Mouse (Mus musculus) heart, adult 2 months (tissue): ENCODE data around the gene Arpc1b. TPM values are rescaled to one million over a fixed set of nuclear protein-coding genes. Genes with fewer than 3 reads are reported as not detected.
"Not testable (repeated sequence)": the region's sequence is repeated elsewhere in the genome, so short reads cannot be mapped to it uniquely, and the experiment has no call there.

Experiments used
- DNase-seq, 2 experiments: peaks; one replicate each; pipeline ENCODE4 v3.0.0; 2021
- H3K27ac ChIP-seq: fragments of 200-600 bp; 2 replicates; pipeline ENCODE4 v1.8.1; 2022
- H3K27me3 ChIP-seq: fragments of 200-500 bp; 2 replicates; pipeline ENCODE4 v1.6.1; 2012; ENCODE audit warnings: mild to moderate bottlenecking, low read length, inconsistent platforms, mixed read lengths; ENCODE audit not compliant: control insufficient read depth, insufficient read depth
- H3K36me3 ChIP-seq: fragments of 200-500 bp; 2 replicates; pipeline ENCODE4 v1.6.1; 2012; ENCODE audit warnings: low read length, inconsistent platforms; ENCODE audit not compliant: control insufficient read depth, insufficient read depth
- H3K4me1 ChIP-seq: fragments of 200-500 bp; 2 replicates; pipeline ENCODE4 v1.6.1; 2011; ENCODE audit warnings: low read length; ENCODE audit not compliant: control insufficient read depth, insufficient read depth
- H3K4me3 ChIP-seq: fragments of 200-600 bp; 2 replicates; pipeline ENCODE4 v1.8.1; 2022
- H3K79me2 ChIP-seq: fragments of 200-500 bp; replicated peaks from 2 replicates; pipeline ENCODE4 v1.6.1; 2012; ENCODE audit warnings: mild to moderate bottlenecking, inconsistent platforms, low read length, moderate library complexity, mixed read lengths; ENCODE audit not compliant: control insufficient read depth, insufficient read depth
- H3K9ac ChIP-seq: fragments of 200-500 bp; 2 replicates; pipeline ENCODE4 v1.6.1; 2012; ENCODE audit warnings: low read depth, mild to moderate bottlenecking, control low read depth, inconsistent platforms, low read length, mixed read lengths
- CTCF ChIP-seq: fragments of 200-600 bp; IDR thresholded peaks from 2 replicates; pipeline ENCODE4 v1.8.1; 2022; ENCODE audit warnings: antibody characterized with exemption, mild to moderate bottlenecking, moderate library complexity
- EP300 ChIP-seq: fragments of 200-500 bp; IDR thresholded peaks from 2 replicates; pipeline ENCODE4 v1.6.1; 2011; ENCODE audit warnings: low read depth, low read length, control low read depth; ENCODE audit not compliant: insufficient read depth
- POLR2A ChIP-seq: fragments of 200-500 bp; IDR thresholded peaks from 2 replicates; pipeline ENCODE4 v1.6.1; 2011; ENCODE audit warnings: mild to moderate bottlenecking, low read depth, low read length, control low read depth; ENCODE audit not compliant: insufficient read depth
- WGBS: fragments of 180-500 bp; shearing (Covaris S2); methylation state at CpG from one replicate; pipeline ENCODE4 v1.1.7; 2018; 5-methylcytosine and 5-hydroxymethylcytosine counted together
- intact Hi-C: fragments of 180-260 bp; cut with DNase I; formaldehyde crosslinking; loops from one replicate; pipeline ENCODE4 v1.15.1; 2025
- polyA plus RNA-seq: library from polyadenylated mRNA; depleted of rRNA; stranded (reverse); fragments of >200 nt; gene quantifications from 2 replicates; pipeline ENCODE4 v1.2.3, GENCODE M21; 2012
- total RNA-seq, 2 experiments: library from RNA; stranded (reverse); gene quantifications; 2 replicates each; pipeline ENCODE4 v1.2.3; 2021

Arpc1b gene
- total and polyA plus RNA-seq, 3 experiments, result 60.8 to 137 (median 75.0) TPM

DNA sequence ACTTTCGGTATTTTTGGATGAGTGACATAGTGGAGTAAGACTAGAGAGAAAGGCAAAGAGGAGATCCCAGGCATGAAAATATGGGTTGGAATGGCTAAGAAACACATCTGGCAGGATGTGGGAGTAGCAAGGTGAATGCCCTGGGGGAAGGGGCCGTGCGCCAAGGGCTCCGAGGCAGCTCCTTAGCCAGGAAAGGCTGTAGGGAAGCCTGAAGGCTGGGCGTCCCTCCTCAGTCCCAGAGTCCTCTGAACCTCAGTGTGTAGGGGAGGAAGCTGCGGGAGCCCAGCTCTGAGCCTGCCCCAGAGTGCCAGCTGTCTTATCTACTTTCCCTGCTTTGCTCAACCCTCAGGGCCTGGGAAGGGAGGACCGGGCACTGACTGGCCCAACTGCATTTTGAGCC is 6.9 kb downstream of the Arpc1b start:
- no peak overlapping the region for H3K4me3 ChIP-seq
- H3K79me2 ChIP-seq, result 0 out of 2 replicates have a peak, but pooled peaks cover 1% of the 10 kb centered on the region
- H3K4me1 ChIP-seq, result peaks cover 24% of the 10 kb centered on the region
- WGBS, result 29% methylated on average over 7 of the region's 7 CpGs
- intact Hi-C loops, result no loop called here
- H3K27ac ChIP-seq, result peak overlapping the region; percentile 9; the same call in 1 of the 2 replicates
- TF ChIP-seq POLR2A (no peak), CTCF (no peak), EP300 (no peak)
- H3K9ac ChIP-seq, result peak overlapping the region; percentile 2; the same call in 1 of the 2 replicates
- no peak for DNase-seq
- no peaks in the 10 kb centered on the region for H3K27me3 ChIP-seq
- no peaks in the 10 kb centered on the region for H3K36me3 ChIP-seq

DNA sequence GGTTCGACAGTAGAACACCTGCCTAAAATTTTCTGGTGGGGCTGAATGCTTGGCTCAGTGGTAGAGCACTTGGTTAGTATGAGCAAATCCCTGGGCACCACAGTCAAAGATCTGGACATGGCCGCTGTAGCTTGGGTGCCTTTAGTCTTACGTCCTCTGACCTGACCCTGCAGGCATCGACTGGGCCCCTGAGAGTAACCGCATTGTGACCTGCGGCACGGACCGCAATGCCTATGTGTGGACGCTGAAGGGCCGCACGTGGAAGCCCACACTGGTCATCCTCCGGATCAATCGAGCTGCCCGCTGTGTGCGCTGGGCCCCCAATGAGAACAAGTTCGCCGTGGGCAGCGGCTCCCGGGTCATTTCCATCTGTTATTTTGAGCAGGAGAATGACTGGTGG is 9.4 kb downstream of the Arpc1b start:
- no peak overlapping the region for H3K27ac ChIP-seq
- H3K27me3 ChIP-seq, result no peaks in the 10 kb centered on the region
- H3K4me3 ChIP-seq, result no peak overlapping the region
- WGBS, result 93% methylated on average over 19 of the region's 19 CpGs
- H3K79me2 ChIP-seq, result 0 out of 2 replicates have a peak, but pooled peaks cover 1% of the 10 kb centered on the region
- DNase-seq, result no peak
- H3K4me1 ChIP-seq, result peaks cover 13% of the 10 kb centered on the region
- no peak for TF ChIP-seq CTCF
- TF ChIP-seq POLR2A, result no peak
- TF ChIP-seq EP300, result no peak
- no peaks in the 10 kb centered on the region for H3K36me3 ChIP-seq
- H3K9ac ChIP-seq, result no peak overlapping the region
- intact Hi-C loops, result no loop called here

DNA sequence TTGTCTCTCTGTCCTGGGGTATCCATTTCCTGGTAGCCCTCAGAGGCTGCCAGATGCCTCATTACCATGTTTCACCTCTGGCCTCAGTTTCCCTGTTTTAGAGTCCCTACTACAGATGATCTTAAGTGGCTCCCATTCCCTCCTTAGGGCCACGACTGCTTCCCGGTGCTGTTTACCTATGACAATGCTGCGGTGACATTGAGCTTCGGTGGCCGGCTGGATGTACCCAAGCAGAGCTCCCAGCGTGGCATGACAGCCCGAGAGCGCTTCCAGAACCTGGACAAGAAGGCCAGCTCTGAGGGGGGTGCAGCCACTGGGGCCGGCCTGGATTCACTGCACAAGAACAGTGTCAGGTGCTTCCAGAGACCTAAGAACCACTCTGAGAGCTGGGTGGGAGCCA is 12.6 kb downstream of the Arpc1b start:
- peaks cover 6% of the 10 kb centered on the region for H3K4me1 ChIP-seq
- intact Hi-C loops, result no loop called here
- no peak overlapping the region for H3K27ac ChIP-seq
- DNase-seq, result no peak
- 90% methylated on average over 9 of the region's 9 CpGs for WGBS
- H3K4me3 ChIP-seq, result no peak overlapping the region
- H3K79me2 ChIP-seq, result 0 out of 2 replicates have a peak, but pooled peaks cover 1% of the 10 kb centered on the region
- TF ChIP-seq POLR2A (no peak), EP300 (no peak), CTCF (no peak)
- no peak overlapping the region for H3K9ac ChIP-seq
- H3K36me3 ChIP-seq, result no peaks in the 10 kb centered on the region
- no peaks in the 10 kb centered on the region for H3K27me3 ChIP-seq

DNA sequence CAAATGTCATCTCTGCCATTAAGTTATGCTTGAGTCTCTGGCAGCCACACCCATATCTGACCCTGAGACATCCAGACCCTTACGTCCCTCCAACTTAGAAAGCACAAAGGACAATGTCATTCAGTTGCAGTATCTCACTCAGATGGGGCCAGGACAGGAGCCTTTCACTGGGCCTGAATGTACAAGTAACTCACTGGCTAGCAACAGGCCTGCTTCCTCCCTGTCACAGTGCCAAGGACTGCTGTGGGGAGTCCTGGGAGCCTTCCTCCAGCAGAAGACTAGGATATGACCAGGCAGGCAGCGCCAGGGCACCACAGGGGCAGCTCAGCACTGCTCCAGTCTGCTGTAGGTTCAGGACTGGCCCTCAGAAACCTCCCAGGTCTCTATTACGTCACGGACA is 15.1 kb downstream of the Arpc1b start:
- Histone ChIP-seq H3K9ac (no peak overlapping the region), H3K27me3 (no peaks in the 10 kb centered on the region), H3K4me1 (peaks cover 6% of the 10 kb centered on the region), H3K79me2 (no peaks in the 10 kb centered on the region), H3K36me3 (no peaks in the 10 kb centered on the region), H3K4me3 (no peak overlapping the region), H3K27ac (no peak overlapping the region)
- WGBS, result 60% methylated on average over 4 of the region's 4 CpGs
- TF ChIP-seq EP300, result no peak
- no peak for TF ChIP-seq POLR2A
- no peak for TF ChIP-seq CTCF
- DNase-seq, result peak; percentile 33 to 51
- intact Hi-C loops, result no loop called here

DNA sequence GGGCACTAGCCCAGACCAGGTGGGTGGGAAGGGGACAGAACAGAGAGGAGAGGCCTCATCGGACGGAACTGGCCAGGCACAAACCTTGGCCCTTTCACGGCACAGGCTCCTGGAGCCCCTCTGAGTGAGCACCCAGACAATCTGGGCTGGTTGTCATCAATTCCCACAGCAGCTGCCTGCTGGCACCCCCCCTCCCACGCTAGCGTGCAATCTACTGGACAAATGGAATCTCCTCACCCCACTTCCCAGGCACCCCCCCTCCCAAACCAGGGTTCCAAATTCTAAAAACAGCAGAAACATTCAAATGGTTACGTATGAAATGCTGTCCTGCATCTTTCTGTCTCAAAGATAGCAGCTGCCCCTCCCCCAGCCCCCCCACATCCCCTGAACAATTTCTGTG is 15.8 kb downstream of the Arpc1b start:
- H3K36me3 ChIP-seq, H3K4me1 ChIP-seq, H3K27me3 ChIP-seq, H3K4me3 ChIP-seq, DNase-seq, H3K27ac ChIP-seq, intact Hi-C loops, H3K79me2 ChIP-seq, H3K9ac ChIP-seq: not testable (repeated sequence)
- WGBS, result 55% methylated on average over 6 of the region's 6 CpGs

DNA sequence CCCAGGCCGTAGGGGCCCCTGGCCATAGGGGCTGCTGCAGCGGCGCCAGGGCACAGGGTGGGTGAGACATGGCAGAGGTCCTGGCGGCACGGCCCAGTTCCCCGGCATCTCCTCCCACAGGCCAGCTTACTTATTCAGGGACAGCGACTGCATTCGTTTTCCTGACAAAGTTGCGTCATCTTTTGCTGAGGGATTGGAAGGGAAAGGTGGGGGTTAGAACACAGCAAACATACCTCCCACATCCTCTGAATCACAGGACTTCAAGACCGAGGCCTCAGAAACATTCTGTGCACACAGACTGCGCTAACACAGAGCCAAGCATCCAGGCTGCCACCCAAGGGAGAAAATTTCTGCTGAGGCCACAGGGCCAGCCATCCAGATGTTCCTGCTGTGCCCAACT is 16.2 kb downstream of the Arpc1b start:
- Histone ChIP-seq H3K4me3 (no peak overlapping the region), H3K79me2 (no peaks in the 10 kb centered on the region), H3K27ac (no peak overlapping the region), H3K27me3 (no peaks in the 10 kb centered on the region), H3K36me3 (no peaks in the 10 kb centered on the region), H3K4me1 (peaks cover 6% of the 10 kb centered on the region), H3K9ac (no peak overlapping the region)
- TF ChIP-seq POLR2A (no peak), CTCF (no peak), EP300 (no peak)
- WGBS, result 37% methylated on average over 11 of the region's 11 CpGs
- intact Hi-C loops, result no loop called here
- DNase-seq, result no peak
